Mouse (Mus musculus): ENCODE measurements around the gene Tmem39b.

DNA sequence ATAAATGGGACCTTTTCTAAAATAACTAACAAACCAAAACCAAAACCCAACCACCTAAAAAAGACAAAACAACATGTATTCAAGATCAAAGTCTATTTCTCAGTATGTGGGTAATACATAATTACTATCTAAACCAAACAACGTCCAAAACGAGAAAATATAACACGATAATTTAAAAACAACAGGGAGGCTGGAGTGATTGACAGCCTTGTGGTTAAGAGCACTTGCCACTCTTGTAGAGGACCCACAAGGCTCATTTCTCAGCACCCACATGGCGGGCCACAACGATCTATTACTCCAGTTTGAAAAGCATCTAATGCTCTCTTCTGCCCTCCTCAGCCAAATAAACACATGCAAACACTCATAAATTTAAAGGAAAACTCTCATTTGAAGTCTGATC, 34.8 kb upstream of the Tmem39b start:
- TF ChIP-seq CTCF (IDR thresholded peaks at IDR 0.05; ENCODE audit: borderline replicate concordance, insufficient read depth, low read length) (no peak), POLR2A (IDR thresholded peaks at IDR 0.05; ENCODE audit: low read depth, low read length) (no peak)

Measured in embryonic fibroblast, embryonic 13.5 days (primary cell).